Mouse (Mus musculus) forebrain, embryonic 14.5 days (tissue): ENCODE measurements around the gene Eif5a. TPM values are rescaled to one million over a fixed set of nuclear protein-coding genes. Genes with fewer than 3 reads are reported as not detected.

ENCODE experiments used
- ATAC-seq: fragments of 200-750 bp; cut with Nextera tagmentation; 2 replicates; pipeline ENCODE4 v1.8.0; 2017; ENCODE audit warnings: mild to moderate bottlenecking, moderate library complexity
- DNase-seq: peaks from one replicate; pipeline ENCODE4 v3.0.0-alpha.2; 2015; ENCODE audit warnings: low spot score
- H3K27ac ChIP-seq: fragments of 300-500 bp; sonication (generic); 2 replicates; pipeline ENCODE4 v1.5.1; 2014; ENCODE audit warnings: low read depth, mild to moderate bottlenecking, control low read depth, low read length, moderate library complexity
- H3K27me3 ChIP-seq: fragments of 300-500 bp; sonication (generic); replicated peaks from 2 replicates; pipeline ENCODE4 v1.6.1; 2014; ENCODE audit warnings: low read length, control low read depth, mixed read lengths; ENCODE audit not compliant: control insufficient read depth, insufficient read depth
- H3K36me3 ChIP-seq: fragments of 300-500 bp; sonication (generic); 2 replicates; pipeline ENCODE4 v1.6.1; 2014; ENCODE audit warnings: low read length, control low read depth; ENCODE audit not compliant: control insufficient read depth, insufficient read depth
- H3K4me1 ChIP-seq: fragments of 300-500 bp; sonication (generic); 2 replicates; pipeline ENCODE4 v1.6.1; 2014; ENCODE audit warnings: antibody characterized with exemption, low read length, control low read depth; ENCODE audit not compliant: control insufficient read depth, insufficient read depth
- H3K4me2 ChIP-seq: fragments of 300-500 bp; sonication (generic); 2 replicates; pipeline ENCODE4 v1.6.1; 2014; ENCODE audit warnings: mild to moderate bottlenecking, control low read depth, low read length
- H3K4me3 ChIP-seq: fragments of 300-500 bp; sonication (generic); 2 replicates; pipeline ENCODE4 v1.5.1; 2014; ENCODE audit warnings: low read depth, low read length, control low read depth
- H3K9ac ChIP-seq: fragments of 300-500 bp; sonication (generic); 2 replicates; pipeline ENCODE4 v1.6.1; 2014; ENCODE audit warnings: mild to moderate bottlenecking, low read length, control low read depth, moderate library complexity
- H3K9me3 ChIP-seq: fragments of 300-500 bp; sonication (generic); replicated peaks from 2 replicates; pipeline ENCODE4 v1.6.1; 2016; ENCODE audit warnings: low read length, control low read depth, mixed read lengths; ENCODE audit not compliant: control insufficient read depth
- WGBS: fragments of 180-500 bp; shearing (Covaris S2); extraction: QIAGEN DNeasy Blood & Tissue Kit; methylation state at CpG from one replicate; pipeline ENCODE4 v1.1.7; 2014; 5-methylcytosine and 5-hydroxymethylcytosine counted together
- polyA plus RNA-seq: library from polyadenylated mRNA; unstranded; fragments of >200 nt; fragmentation: Nextera tagmentation; extraction: Ambion mirVana; gene quantifications from 2 replicates; pipeline ENCODE4 v1.2.1, GENCODE M21; 2014

Gene Eif5a
- polyA plus RNA-seq, 1 experiment from 2014 or later = 1,277 TPM

DNA sequence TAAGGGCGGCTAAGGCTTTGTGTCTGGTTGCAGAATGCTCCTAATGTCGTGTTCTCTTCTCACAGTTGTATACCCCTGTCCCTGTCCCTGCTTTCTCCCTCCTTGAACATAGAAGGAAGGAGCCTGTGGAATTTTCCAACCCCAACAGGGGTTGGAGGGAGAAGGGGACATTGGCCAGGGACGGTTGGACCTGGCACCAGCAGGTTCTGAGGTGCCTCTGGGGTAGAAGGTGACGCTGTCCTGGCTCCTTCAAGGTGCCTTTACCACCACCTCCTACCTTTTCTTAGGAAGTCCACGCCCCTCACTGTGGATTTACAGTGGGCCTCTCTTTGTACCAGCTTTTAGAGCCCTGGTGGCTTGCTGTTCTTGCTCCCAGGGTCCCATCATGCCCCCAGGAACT, 16.1 kb upstream of the Eif5a start:
- no peaks in the 10 kb centered on the region for H3K9me3 ChIP-seq
- peaks cover 9% of the 10 kb centered on the region; the same call in 1 of the 2 replicates for H3K27me3 ChIP-seq
- 70% methylated on average over 5 of the region's 5 CpGs for WGBS
- H3K27ac ChIP-seq = no peak overlapping the region
- no peak for DNase-seq
- no peak overlapping the region for H3K9ac ChIP-seq
- peaks cover 5% of the 10 kb centered on the region; the same call in 1 of the 2 replicates for H3K4me1 ChIP-seq
- H3K4me2 ChIP-seq = no peak overlapping the region
- H3K4me3 ChIP-seq = no peak overlapping the region
- no peak for ATAC-seq
- H3K36me3 ChIP-seq = no peaks in the 10 kb centered on the region

DNA sequence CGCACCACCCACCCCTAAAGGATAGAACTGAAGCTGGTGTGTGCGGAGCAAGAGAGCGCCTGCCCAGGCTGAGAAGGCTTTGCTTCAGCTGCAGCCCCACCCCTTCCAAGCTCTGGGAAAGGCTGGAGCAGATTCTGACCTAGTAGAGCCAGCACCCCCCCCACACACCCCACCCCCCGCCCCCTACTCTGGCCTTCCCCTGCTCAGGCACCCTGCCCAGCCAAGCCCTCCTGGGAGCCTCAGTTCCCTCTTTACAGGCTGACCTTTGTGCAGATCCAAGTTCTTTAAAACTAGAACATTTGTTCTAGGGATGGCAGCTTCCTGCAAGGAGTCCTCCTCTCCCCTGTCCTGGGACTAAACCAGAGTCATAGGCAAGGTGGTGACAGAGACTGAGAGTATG, 15.6 kb upstream of the Eif5a start:
- Histone ChIP-seq H3K9ac (no peak overlapping the region), H3K27ac (no peak overlapping the region), H3K9me3 (no peaks in the 10 kb centered on the region), H3K4me2 (no peak overlapping the region), H3K36me3 (no peaks in the 10 kb centered on the region), H3K4me3 (no peak overlapping the region), H3K4me1 (peaks cover 5% of the 10 kb centered on the region; the same call in 1 of the 2 replicates), H3K27me3 (peaks cover 9% of the 10 kb centered on the region; the same call in 1 of the 2 replicates)
- WGBS = 48% methylated on average over 4 of the region's 4 CpGs
- no peak for DNase-seq
- ATAC-seq = no peak

DNA sequence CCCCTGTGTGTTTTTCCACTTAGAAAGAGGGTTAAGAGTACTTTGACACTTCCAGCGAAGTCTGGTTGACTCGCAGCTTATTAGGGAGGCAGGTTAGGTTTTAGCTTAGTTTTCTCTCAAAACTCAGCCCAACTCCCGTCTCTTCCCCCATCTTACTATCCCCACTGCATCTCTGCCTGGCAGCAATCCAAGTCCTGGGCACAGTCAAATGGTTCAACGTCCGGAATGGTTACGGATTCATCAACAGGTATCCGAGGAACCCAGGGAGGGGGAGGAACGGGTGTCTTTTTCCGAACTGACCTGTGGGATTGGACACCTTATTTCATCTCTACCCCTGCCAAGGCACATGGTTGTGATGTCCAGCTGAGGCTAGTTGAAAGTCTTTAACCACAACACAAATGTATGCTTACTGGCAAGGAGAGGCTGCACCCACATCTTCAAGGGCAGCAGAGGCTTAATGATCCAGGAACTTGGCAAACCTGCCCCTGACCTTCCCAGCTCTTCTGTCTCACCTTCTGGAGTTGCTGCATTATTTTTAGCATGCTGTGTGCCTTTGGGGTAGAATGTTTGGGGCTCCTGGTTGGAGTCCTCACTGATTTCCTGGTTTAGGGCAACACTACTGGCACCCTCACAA, 15.1 kb upstream of the Eif5a start:
- Histone ChIP-seq H3K9me3 (no peaks in the 10 kb centered on the region), H3K4me1 (peaks cover 5% of the 10 kb centered on the region; the same call in 1 of the 2 replicates), H3K27me3 (peaks cover 9% of the 10 kb centered on the region; the same call in 1 of the 2 replicates), H3K4me3 (peak overlapping the region; percentile 53), H3K4me2 (peak overlapping the region; percentile 99), H3K9ac (no peak overlapping the region), H3K27ac (no peak overlapping the region), H3K36me3 (no peaks in the 10 kb centered on the region)
- no peak for DNase-seq
- no peak for ATAC-seq
- WGBS = 37% methylated on average over 9 of the region's 9 CpGs

DNA sequence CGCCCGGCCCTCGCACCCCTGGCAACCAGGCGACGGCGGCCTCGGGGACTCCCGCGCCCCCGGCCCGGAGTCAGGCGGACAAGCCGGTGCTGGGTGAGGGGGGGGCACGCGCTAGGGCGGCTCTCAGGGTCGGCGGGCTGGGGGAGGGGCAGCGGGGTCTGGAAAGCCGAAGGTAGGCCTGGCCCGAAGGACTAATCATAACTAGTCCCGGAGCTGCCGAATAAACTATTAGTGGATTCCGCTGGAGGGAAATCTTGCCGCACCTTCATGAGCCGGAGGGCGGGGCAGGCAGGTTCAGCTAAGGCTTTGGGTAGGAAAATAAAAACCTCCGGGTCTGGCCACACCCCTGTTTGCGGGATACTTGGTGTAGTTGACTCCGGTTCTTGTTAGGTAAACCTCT, 14.4 kb upstream of the Eif5a start:
- H3K27ac ChIP-seq = no peak overlapping the region
- no peaks in the 10 kb centered on the region for H3K36me3 ChIP-seq
- DNase-seq (peak; percentile 32), ATAC-seq (peak; percentile 38)
- peaks cover 9% of the 10 kb centered on the region; the same call in 1 of the 2 replicates for H3K27me3 ChIP-seq
- peak overlapping the region; percentile 67 for H3K9ac ChIP-seq
- H3K9me3 ChIP-seq = no peaks in the 10 kb centered on the region
- 1% methylated on average over 29 of the region's 30 CpGs for WGBS
- peak overlapping the region; percentile 99 for H3K4me2 ChIP-seq
- H3K4me1 ChIP-seq = peaks cover 5% of the 10 kb centered on the region; the same call in 1 of the 2 replicates
- H3K4me3 ChIP-seq = peak overlapping the region; percentile 53

DNA sequence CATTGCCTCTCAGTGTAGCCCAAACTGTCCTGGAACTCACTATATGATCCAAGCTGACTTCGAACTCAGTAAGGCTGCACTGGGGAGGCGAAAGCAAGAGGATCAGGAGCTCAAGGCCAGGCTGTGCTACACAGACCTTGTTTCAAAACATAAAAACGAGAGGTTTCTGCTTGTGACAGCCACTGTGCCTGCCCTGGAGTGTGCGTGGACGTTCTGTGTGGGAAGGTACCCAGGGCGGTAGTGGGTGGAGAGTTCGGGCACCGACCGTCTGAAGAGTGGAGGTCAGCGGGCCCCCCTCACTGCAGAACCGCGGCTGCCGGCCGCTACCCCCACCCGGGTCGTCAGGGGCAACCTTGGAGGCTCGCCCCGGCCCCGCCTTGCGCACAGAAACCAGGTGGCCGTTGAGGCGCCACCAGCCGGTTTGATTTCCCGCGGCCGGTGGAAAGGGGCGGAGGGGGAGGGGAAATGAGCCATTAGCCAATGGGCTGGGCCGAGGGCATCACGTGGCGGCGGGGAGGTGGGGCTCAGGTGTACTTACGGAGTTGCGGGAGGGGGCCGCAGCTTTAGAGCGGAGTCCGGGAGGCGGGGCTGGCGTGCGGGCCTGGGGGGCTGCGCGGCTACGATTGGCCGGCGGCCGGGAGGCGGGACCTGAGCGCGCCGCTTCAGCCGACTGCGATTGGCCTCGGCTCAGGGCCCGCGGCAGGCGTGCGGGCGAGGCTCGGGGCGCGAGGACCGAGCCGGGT, 13.6 kb upstream of the Eif5a start, which contains the start of gene Ybx2:
Gene Ybx2, plus strand, starts transcription at position 660 of the 743 bp plus-strand sequence.
- no peaks in the 10 kb centered on the region for H3K36me3 ChIP-seq
- peak within 1 kb of the TSS; percentile 67 for H3K9ac ChIP-seq
- no peak within 1 kb of the TSS for H3K27ac ChIP-seq
- peak; percentile 92 for ATAC-seq
- H3K4me3 ChIP-seq = peak within 1 kb of the TSS; percentile 53
- WGBS = 1% methylated on average over 58 of the region's 62 CpGs
- no peaks in the 10 kb centered on the region for H3K9me3 ChIP-seq
- peak; percentile 96 for DNase-seq
- H3K27me3 ChIP-seq = peaks cover 9% of the 10 kb centered on the region; the same call in 1 of the 2 replicates
- peak within 1 kb of the TSS; percentile 99 for H3K4me2 ChIP-seq
- peaks cover 5% of the 10 kb centered on the region; the same call in 1 of the 2 replicates for H3K4me1 ChIP-seq

DNA sequence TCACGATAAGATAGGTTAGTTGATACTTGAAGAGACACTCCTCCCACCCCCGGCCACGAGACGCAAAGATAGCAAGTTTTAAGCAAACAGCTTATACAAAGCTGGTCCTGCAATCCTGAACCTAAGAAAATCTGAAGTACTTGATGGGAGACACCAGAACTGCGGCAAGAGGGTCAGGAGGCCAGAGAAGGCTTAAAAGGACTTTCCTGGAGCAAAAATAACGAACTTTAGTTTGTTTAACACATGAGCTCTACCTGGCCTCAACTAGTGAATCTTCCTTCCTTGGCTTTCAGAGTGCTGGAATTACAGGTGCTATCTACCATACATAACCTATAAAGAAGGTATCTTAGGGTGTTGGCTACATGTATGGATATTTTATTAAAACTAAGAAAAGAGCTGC, 12.9 kb upstream of the Eif5a start:
- DNase-seq (peak; percentile 13), ATAC-seq (no peak)
- WGBS = 18% methylated on average over 6 of the region's 6 CpGs
- Histone ChIP-seq H3K36me3 (no peaks in the 10 kb centered on the region), H3K27ac (no peak overlapping the region), H3K4me3 (0 out of 2 replicates have a peak overlapping the region, but pooled peaks have one; percentile 2), H3K27me3 (peaks cover 9% of the 10 kb centered on the region; the same call in 1 of the 2 replicates), H3K9me3 (no peaks in the 10 kb centered on the region), H3K9ac (no peak overlapping the region), H3K4me1 (peaks cover 5% of the 10 kb centered on the region; the same call in 1 of the 2 replicates), H3K4me2 (peak overlapping the region; percentile 99)

DNA sequence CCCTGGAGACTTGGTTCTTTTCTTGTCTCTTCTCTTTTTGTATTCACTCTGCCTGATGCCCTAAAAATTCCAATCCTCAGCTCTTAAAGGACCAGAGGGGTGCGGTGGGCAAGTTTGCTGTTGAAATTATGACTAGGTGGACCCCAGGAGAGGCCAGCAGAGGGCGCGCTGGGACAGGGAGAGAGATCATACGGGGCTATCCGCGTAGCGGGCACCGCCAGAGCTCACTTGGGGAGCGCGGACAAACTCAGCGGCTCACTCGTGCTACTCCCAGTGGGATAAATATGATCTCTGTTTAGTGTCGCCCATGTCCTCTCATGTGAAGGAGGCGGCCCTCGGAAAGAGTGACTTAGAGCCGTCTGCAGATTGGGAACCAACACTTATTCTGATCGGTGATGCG, 12.4 kb upstream of the Eif5a start:
- Histone ChIP-seq H3K9ac (no peak overlapping the region), H3K36me3 (no peaks in the 10 kb centered on the region), H3K4me2 (peak overlapping the region; percentile 99), H3K4me1 (peaks cover 5% of the 10 kb centered on the region; the same call in 1 of the 2 replicates), H3K4me3 (0 out of 2 replicates have a peak overlapping the region, but pooled peaks have one; percentile 2), H3K27ac (no peak overlapping the region), H3K27me3 (peaks cover 9% of the 10 kb centered on the region; the same call in 1 of the 2 replicates), H3K9me3 (no peaks in the 10 kb centered on the region)
- WGBS = 0% methylated on average over 18 of the region's 18 CpGs
- DNase-seq = peak; percentile 92
- ATAC-seq = peak; percentile 54

DNA sequence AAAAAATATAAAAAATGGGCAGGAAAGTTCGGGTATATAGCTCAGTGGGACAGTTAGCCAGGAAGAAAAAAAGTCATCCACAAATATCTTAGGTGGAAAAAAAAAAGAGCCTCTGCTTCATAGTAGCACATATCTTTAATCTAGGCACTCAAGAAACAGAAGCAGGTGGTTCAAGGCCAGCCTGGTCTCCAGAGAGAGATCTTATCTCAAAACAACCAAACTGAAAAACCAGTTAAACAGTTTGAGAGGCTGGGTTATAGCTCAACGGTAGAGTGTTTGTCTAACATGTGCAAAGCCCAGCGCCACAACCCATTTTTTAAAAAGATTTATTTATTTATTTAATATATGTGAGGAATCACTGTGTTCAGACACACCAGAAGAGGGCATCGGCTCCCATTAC, 11.3 kb upstream of the Eif5a start:
- Histone ChIP-seq H3K36me3 (no peaks in the 10 kb centered on the region), H3K9me3 (no peaks in the 10 kb centered on the region), H3K27ac (no peak overlapping the region), H3K4me3 (no peak overlapping the region), H3K4me2 (no peak overlapping the region), H3K27me3 (peaks cover 7% of the 10 kb centered on the region; the same call in 1 of the 2 replicates), H3K9ac (no peak overlapping the region), H3K4me1 (peaks cover 5% of the 10 kb centered on the region; the same call in 1 of the 2 replicates)
- ATAC-seq (no peak), DNase-seq (no peak)
- 82% methylated on average over 4 of the region's 4 CpGs for WGBS
